Mouse (Mus musculus) testis, adult 2 months (tissue): ENCODE measurements around the gene Tmem115. TPM values are rescaled to one million over a fixed set of nuclear protein-coding genes. Genes with fewer than 3 reads are reported as not detected.

ENCODE experiments used
- H3K27ac ChIP-seq: fragments of 200-500 bp; 2 replicates; pipeline ENCODE4 v1.5.1; 2012; ENCODE audit warnings: low read depth, low read length; ENCODE audit not compliant: control insufficient read depth, insufficient read depth
- H3K27me3 ChIP-seq: fragments of 200-500 bp; 2 replicates; pipeline ENCODE4 v1.6.1; 2012; ENCODE audit warnings: mild to moderate bottlenecking, low read length, moderate library complexity; ENCODE audit not compliant: control insufficient read depth, insufficient read depth
- H3K36me3 ChIP-seq: fragments of 200-500 bp; 2 replicates; pipeline ENCODE4 v1.6.1; 2012; ENCODE audit warnings: mild to moderate bottlenecking, low read length; ENCODE audit not compliant: control insufficient read depth, insufficient read depth
- H3K4me1 ChIP-seq: fragments of 200-500 bp; 2 replicates; pipeline ENCODE4 v1.6.1; 2012; ENCODE audit warnings: low read length; ENCODE audit not compliant: control insufficient read depth, insufficient read depth
- H3K4me3 ChIP-seq: fragments of 200-500 bp; 2 replicates; pipeline ENCODE4 v1.5.1; 2012; ENCODE audit warnings: low read depth, mild to moderate bottlenecking, low read length, moderate library complexity, mixed read lengths; ENCODE audit not compliant: control insufficient read depth
- CTCF ChIP-seq: fragments of 200-500 bp; IDR thresholded peaks from 2 replicates; pipeline ENCODE4 v1.5.1; 2012; ENCODE audit warnings: low read depth, mild to moderate bottlenecking, inconsistent platforms, low read length, moderate library complexity; ENCODE audit not compliant: control insufficient read depth, insufficient read depth, insufficient replicate concordance
- POLR2A ChIP-seq: fragments of 200-500 bp; IDR thresholded peaks from 2 replicates; pipeline ENCODE4 v1.6.1; 2012; ENCODE audit warnings: low read depth, mild to moderate bottlenecking, inconsistent platforms, low read length, moderate library complexity; ENCODE audit not compliant: control insufficient read depth
- polyA plus RNA-seq: library from polyadenylated mRNA; depleted of rRNA; stranded (reverse); fragments of >200 nt; gene quantifications from 2 replicates; pipeline ENCODE4 v1.2.3, GENCODE M21; 2012

Gene Tmem115
- polyA plus RNA-seq, 1 experiment: 38.3 TPM

- TF ChIP-seq CTCF (no peak), POLR2A (no peak)
- H3K36me3 ChIP-seq: no peaks in the 10 kb centered on the region
- H3K4me1 ChIP-seq: peaks cover 3% of the 10 kb centered on the region
- no peak overlapping the region for H3K4me3 ChIP-seq
- no peaks in the 10 kb centered on the region for H3K27me3 ChIP-seq
- H3K27ac ChIP-seq: no peak overlapping the region
These were observed 42.0 kb downstream of the Tmem115 start for GRCm38 (mm10) chr9:107575579-107576356.

- TF ChIP-seq POLR2A (peak; percentile 54; the same call in 1 of the 2 replicates), CTCF (no peak)
- Histone ChIP-seq H3K4me1 (peaks cover 8% of the 10 kb centered on the region), H3K4me3 (peak within 1 kb of the TSS; percentile 44), H3K36me3 (no peaks in the 10 kb centered on the region), H3K27ac (no peak within 1 kb of the TSS), H3K27me3 (no peaks in the 10 kb centered on the region)
These were observed 42.8 kb downstream of the Tmem115 start, which contains the start of gene Hyal1 for GRCm38 (mm10) chr9:107576357-107577107. Gene Hyal1, plus strand, starts transcription at chr9:107576927.

- Histone ChIP-seq H3K4me3 (peak overlapping the region; percentile 15), H3K27ac (no peak overlapping the region), H3K27me3 (no peaks in the 10 kb centered on the region), H3K36me3 (no peaks in the 10 kb centered on the region), H3K4me1 (peaks cover 8% of the 10 kb centered on the region)
- TF ChIP-seq POLR2A (no peak), CTCF (no peak)
These were observed 44.1 kb downstream of the Tmem115 start for GRCm38 (mm10) chr9:107577871-107578270.

GRCm38 (mm10) chr9:107578587-107578986 is 44.8 kb downstream of the Tmem115 start, which contains the start of gene Naa80:
Gene Naa80, plus strand, starts transcription at chr9:107578887.
- Histone ChIP-seq H3K4me3 (peak within 1 kb of the TSS; percentile 93), H3K27me3 (no peaks in the 10 kb centered on the region), H3K27ac (no peak within 1 kb of the TSS), H3K36me3 (no peaks in the 10 kb centered on the region), H3K4me1 (peaks cover 8% of the 10 kb centered on the region)
- TF ChIP-seq POLR2A (no peak), CTCF (no peak)

- Histone ChIP-seq H3K4me3 (peak overlapping the region; percentile 93), H3K27ac (no peak overlapping the region), H3K4me1 (peaks cover 8% of the 10 kb centered on the region), H3K27me3 (no peaks in the 10 kb centered on the region), H3K36me3 (no peaks in the 10 kb centered on the region)
- no peak for TF ChIP-seq CTCF
- no peak for TF ChIP-seq POLR2A
These were observed 45.5 kb downstream of the Tmem115 start for GRCm38 (mm10) chr9:107579023-107579900.

GRCm38 (mm10) chr9:107580501-107581317 is 47.0 kb downstream of the Tmem115 start, which contains the start of gene Hyal3:
Gene Hyal3, plus strand, starts transcription at chr9:107580818.
- Histone ChIP-seq H3K27me3 (no peaks in the 10 kb centered on the region), H3K4me3 (peak within 1 kb of the TSS; percentile 93), H3K27ac (peak within 1 kb of the TSS; percentile 68), H3K4me1 (peaks cover 8% of the 10 kb centered on the region), H3K36me3 (no peaks in the 10 kb centered on the region)
- TF ChIP-seq POLR2A (peak; percentile 90), CTCF (0 out of 2 replicates have a peak, but pooled peaks have one; percentile 9)
